Mouse (Mus musculus) pancreas, adult 10 weeks (tissue): ENCODE data around the gene Mgl2. TPM values are rescaled to one million over a fixed set of nuclear protein-coding genes. Genes with fewer than 3 reads are reported as not detected.

ENCODE experiments used
- polyA plus RNA-seq: library from polyadenylated mRNA; stranded (reverse); fragments of 350-450 nt; fragmentation: Illumina TruSeq; extraction: RNeasy Lipid Tissue Mini Kit (QIAGEN cat#74804); gene quantifications from one replicate; pipeline ENCODE4 v1.2.3, GENCODE M21; 2015; ENCODE audit warnings: low read depth, low replicate concordance; ENCODE audit not compliant: insufficient read depth

Gene Mgl2
- polyA plus RNA-seq, result 8.1 TPM

DNA sequence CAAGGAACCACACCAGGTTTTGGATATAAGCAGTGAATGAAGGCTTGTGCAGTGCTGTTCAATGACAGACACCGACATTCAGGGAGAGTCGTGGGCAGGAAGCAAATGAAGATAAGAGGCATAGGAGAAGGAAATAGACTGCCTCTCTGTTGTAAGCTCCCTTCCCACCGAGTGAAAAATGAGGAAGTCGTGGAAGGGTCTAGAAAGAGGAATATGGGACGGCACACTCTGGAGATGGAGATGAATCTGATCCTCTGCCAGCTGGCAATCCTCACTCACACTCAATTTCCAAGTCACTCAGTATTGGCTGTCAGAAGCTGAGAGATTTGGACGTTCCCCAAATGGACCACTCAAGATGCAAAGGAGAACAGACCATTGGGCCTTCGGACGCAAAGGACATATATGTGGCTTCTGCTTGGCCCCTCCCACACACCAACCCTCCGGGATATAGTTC, at the start of gene Mgl2:
Gene Mgl2, plus strand, starts transcription at position 404 of the 454 bp plus-strand sequence.

DNA sequence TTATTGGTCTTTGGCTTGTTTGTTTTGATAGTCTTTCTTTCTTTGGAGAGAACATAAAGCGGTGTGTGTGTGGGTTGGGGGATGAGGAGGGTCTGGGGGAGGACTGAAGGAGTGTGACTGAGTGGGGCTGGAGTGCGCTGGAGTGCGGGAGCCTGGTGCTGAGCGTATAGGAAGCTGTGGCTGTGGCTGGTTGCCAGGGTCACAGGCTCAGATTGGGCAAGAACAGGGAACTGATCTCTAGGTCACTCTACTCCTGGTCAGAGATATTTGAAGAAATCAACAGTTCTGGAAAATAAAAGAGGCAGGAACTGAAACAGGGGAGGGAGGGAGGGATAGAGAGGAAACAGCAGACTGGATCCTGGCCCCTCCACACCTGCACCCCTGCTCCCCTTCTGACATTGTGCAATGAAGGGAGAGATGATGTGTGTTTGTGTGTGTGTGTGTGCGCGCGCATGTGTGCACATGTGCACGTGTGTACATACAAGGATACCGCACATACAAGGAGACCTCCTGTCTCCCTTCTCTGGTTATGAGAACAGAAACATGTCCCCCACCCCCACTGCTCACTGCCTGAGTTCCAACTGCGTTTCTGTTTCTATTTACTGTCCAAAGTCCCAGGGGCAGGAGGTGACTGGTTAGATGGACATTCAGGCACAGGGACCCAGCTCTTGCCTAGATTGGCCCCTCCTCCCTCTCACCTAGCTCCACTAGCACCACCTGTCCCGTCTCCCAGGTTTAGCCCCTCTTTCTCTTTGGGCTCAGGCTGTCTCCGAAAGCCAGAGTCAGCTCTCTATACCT, 37.9 kb upstream of the Mgl2 start, which contains the start of gene Asgr2:
Gene Asgr2, plus strand, starts transcription at position 659 of the 798 bp plus-strand sequence.

DNA sequence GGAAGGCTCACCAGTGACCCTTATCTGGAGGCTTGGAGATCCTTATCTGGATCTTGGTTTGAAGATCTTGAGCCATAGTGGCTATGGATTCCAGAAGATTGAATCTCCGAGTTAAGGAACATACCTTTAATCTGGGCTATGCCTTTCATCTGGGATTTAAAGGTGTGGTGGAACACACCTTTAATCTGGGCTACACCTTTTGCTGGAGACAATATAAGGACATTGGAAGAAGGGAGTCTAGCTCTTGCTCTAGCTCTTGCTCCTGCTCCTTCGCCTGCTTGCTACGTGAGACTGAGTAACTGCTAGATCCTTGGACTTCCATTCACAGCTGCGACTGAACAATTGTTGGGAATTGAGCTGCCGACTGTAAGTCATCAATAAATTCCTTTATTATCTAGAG, 25.8 kb downstream of the Mgl2 start, which contains the start of gene Clec10a:
Gene Clec10a, plus strand, starts transcription at position 301 of the 400 bp plus-strand sequence.

Other genes with a start within 250 kb of the Mgl2 start
- gene Kctd11, start 248.9 kb upstream of the Mgl2 start, polyA plus RNA-seq, result 1.4 TPM
- gene Acap1, start 234.8 kb upstream of the Mgl2 start, polyA plus RNA-seq, result 0.87 TPM
- not detected for gene 2810408A11Rik, start 229.3 kb upstream of the Mgl2 start, polyA plus RNA-seq
- gene Neurl4, start 229.3 kb upstream of the Mgl2 start, polyA plus RNA-seq, result 12.3 TPM
- gene Gps2, start 216.4 kb upstream of the Mgl2 start, polyA plus RNA-seq, result 25.1 TPM
- 133 TPM for gene Eif5a, start 208.4 kb upstream of the Mgl2 start, polyA plus RNA-seq
- gene Ybx2, start 194.5 kb upstream of the Mgl2 start, polyA plus RNA-seq, result 1.6 TPM
- 3.1 TPM for gene Slc2a4, start 182.1 kb upstream of the Mgl2 start, polyA plus RNA-seq
- 21.0 TPM for gene Cldn7, start 165.6 kb upstream of the Mgl2 start, polyA plus RNA-seq
- gene Ctdnep1, start 149.2 kb upstream of the Mgl2 start, polyA plus RNA-seq, result 42.3 TPM
- gene Elp5, start 147.8 kb upstream of the Mgl2 start, polyA plus RNA-seq, result 22.5 TPM
- gene Gabarap, start 139.2 kb upstream of the Mgl2 start, polyA plus RNA-seq, result 186 TPM
- gene Phf23, start 134.6 kb upstream of the Mgl2 start, polyA plus RNA-seq, result 15.8 TPM
- 6.6 TPM for gene Dvl2, start 129.7 kb upstream of the Mgl2 start, polyA plus RNA-seq
- 25.2 TPM for gene Acadvl, start 114.9 kb upstream of the Mgl2 start, polyA plus RNA-seq
- 8.8 TPM for gene Dlg4, start 113.4 kb upstream of the Mgl2 start, polyA plus RNA-seq
- not detected for gene Asgr1, start 76.2 kb upstream of the Mgl2 start, polyA plus RNA-seq
- gene Asgr2, start 37.7 kb upstream of the Mgl2 start, polyA plus RNA-seq, result not detected
- gene Clec10a, start 25.9 kb downstream of the Mgl2 start, polyA plus RNA-seq, result 6.6 TPM
- gene Slc16a11, start 82.4 kb downstream of the Mgl2 start, polyA plus RNA-seq, result 1.8 TPM
- 1.4 TPM for gene Slc16a13, start 90.7 kb downstream of the Mgl2 start, polyA plus RNA-seq
- gene Bcl6b, start 99.5 kb downstream of the Mgl2 start, polyA plus RNA-seq, result 3.7 TPM
- 18.4 TPM for gene 0610010K14Rik, start 107.6 kb downstream of the Mgl2 start, polyA plus RNA-seq
- gene Gm21988, start 109.5 kb downstream of the Mgl2 start, polyA plus RNA-seq, result 8.0 TPM
- 80.2 TPM for gene Rnasek, start 109.5 kb downstream of the Mgl2 start, polyA plus RNA-seq
- gene Alox12, start 125.0 kb downstream of the Mgl2 start, polyA plus RNA-seq, result 3.0 TPM
- gene Alox12e, start 192.3 kb downstream of the Mgl2 start, polyA plus RNA-seq, result not detected
- 2.8 TPM for gene Alox15, start 221.7 kb downstream of the Mgl2 start, polyA plus RNA-seq